Mouse (Mus musculus) CH12.LX (cell line): Measurements from ENCODE around the gene Rsph9. TPM values are rescaled to one million over a fixed set of nuclear protein-coding genes. Genes with fewer than 3 reads are reported as not detected.

ENCODE experiments used
- DNase-seq: peaks from one replicate; pipeline ENCODE4 v3.0.0-alpha.2; 2013; ENCODE audit errors: extremely low read depth
- H3K27ac ChIP-seq: 2 replicates; pipeline ENCODE4 v1.5.1; 2012; ENCODE audit warnings: low read depth, mild to moderate bottlenecking, control low read depth, moderate library complexity; ENCODE audit not compliant: insufficient read depth
- H3K27me3 ChIP-seq: replicated peaks from 2 replicates; pipeline ENCODE3; 2012; ENCODE audit warnings: inconsistent platforms
- H3K36me3 ChIP-seq, 2 experiments: replicated peaks in 1 of 2; 2 replicates each; pipeline versions ENCODE3 to v1.6.1; 2012; ENCODE audit warnings: inconsistent platforms in 1 of 2, low read length in 1 of 2, mild to moderate bottlenecking in 1 of 2, mixed read lengths in 1 of 2, moderate library complexity in 1 of 2; ENCODE audit not compliant: control insufficient read depth in 1 of 2, insufficient read depth in 1 of 2
- H3K4me1 ChIP-seq, 2 experiments: 2 replicates each; pipeline ENCODE4 v1.6.1; 2012; ENCODE audit warnings: inconsistent platforms in 1 of 2, moderate library complexity in 1 of 2; ENCODE audit not compliant: insufficient read depth in 2 of 2, control insufficient read depth in 1 of 2
- H3K4me2 ChIP-seq: 2 replicates; pipeline ENCODE4 v1.6.1; 2012; ENCODE audit warnings: low read depth, mild to moderate bottlenecking, control low read depth; ENCODE audit not compliant: poor library complexity, insufficient read depth, severe bottlenecking
- H3K4me3 ChIP-seq, 3 experiments: fragments of 150-350 bp in 1 of 3; sonication (generic) in 1 of 3; replicated peaks in 1 of 3; 2 replicates each; pipeline versions ENCODE3 to v1.5.1; 2011 to 2012; ENCODE audit warnings: low read depth in 2 of 3, low read length in 2 of 3, mild to moderate bottlenecking in 2 of 3, moderate library complexity in 2 of 3, control low read depth in 1 of 3, improper control_type of control experiment in 1 of 3, inconsistent platforms in 1 of 3, mixed read lengths in 1 of 3; ENCODE audit not compliant: poor library complexity in 1 of 3
- H3K79me2 ChIP-seq: replicated peaks from 2 replicates; pipeline ENCODE4 v1.6.1; 2012; ENCODE audit warnings: mild to moderate bottlenecking, moderate library complexity; ENCODE audit not compliant: control insufficient read depth, poor library complexity, insufficient read depth, severe bottlenecking; ENCODE audit errors: extremely low read depth
- H3K9ac ChIP-seq: 2 replicates; pipeline ENCODE4 v1.6.1; 2012; ENCODE audit warnings: low read depth, mild to moderate bottlenecking, control low read depth, moderate library complexity; ENCODE audit not compliant: insufficient read depth
- H3K9me3 ChIP-seq: replicated peaks from 2 replicates; pipeline ENCODE3; 2012; ENCODE audit warnings: low read length, inconsistent platforms, mixed read lengths
- BHLHE40 ChIP-seq: IDR thresholded peaks from 2 replicates; pipeline ENCODE4 v1.6.1; 2011; ENCODE audit warnings: mild to moderate bottlenecking, low read depth, low read length, improper control_type of control experiment
- CHD1 ChIP-seq: IDR thresholded peaks from 2 replicates; pipeline ENCODE4 v1.6.1; 2012; ENCODE audit warnings: low read depth, low read length, improper control_type of control experiment, inconsistent platforms
- CHD2 ChIP-seq: IDR thresholded peaks from 2 replicates; pipeline ENCODE4 v1.6.1; 2011; ENCODE audit warnings: low read length, improper control_type of control experiment
- CTCF ChIP-seq, 2 experiments: IDR thresholded peaks in 1 of 2; conservative IDR thresholded peaks in 1 of 2; 2 replicates each; pipeline ENCODE4 v1.5.1; 2011 to 2012; ENCODE audit warnings: low read depth in 2 of 2, low read length in 2 of 2, improper control_type of control experiment in 1 of 2, inconsistent platforms in 1 of 2, mild to moderate bottlenecking in 1 of 2, moderate library complexity in 1 of 2
- E2F4 ChIP-seq: IDR thresholded peaks from 2 replicates; pipeline ENCODE4 v1.6.1; 2011; ENCODE audit warnings: low read depth, low read length, improper control_type of control experiment; ENCODE audit not compliant: insufficient replicate concordance
- ELF1 ChIP-seq: IDR thresholded peaks from 2 replicates; pipeline ENCODE4 v1.6.1; 2014; ENCODE audit warnings: low read depth, mild to moderate bottlenecking, inconsistent platforms, low read length, improper control_type of control experiment
- ETS1 ChIP-seq: conservative IDR thresholded peaks from 2 replicates; pipeline ENCODE4 v1.6.1; 2012; ENCODE audit warnings: low read depth, mild to moderate bottlenecking, inconsistent platforms, low read length, improper control_type of control experiment, moderate library complexity
- GABPA ChIP-seq: IDR thresholded peaks from 2 replicates; pipeline ENCODE4 v1.6.1; 2012; ENCODE audit warnings: low read depth, low read length, improper control_type of control experiment, inconsistent platforms; ENCODE audit not compliant: insufficient replicate concordance
- HCFC1 ChIP-seq: IDR thresholded peaks from 2 replicates; pipeline ENCODE4 v1.6.1; 2012; ENCODE audit warnings: low read depth, mild to moderate bottlenecking, inconsistent platforms, low read length, improper control_type of control experiment
- IRF4 ChIP-seq: IDR thresholded peaks from 2 replicates; pipeline ENCODE4 v1.6.1; 2014; ENCODE audit warnings: low read depth, mild to moderate bottlenecking, inconsistent platforms, low read length, improper control_type of control experiment
- JUN ChIP-seq: IDR thresholded peaks from 2 replicates; pipeline ENCODE4 v1.6.1; 2011; ENCODE audit warnings: low read depth, mild to moderate bottlenecking, low read length, improper control_type of control experiment, moderate library complexity; ENCODE audit not compliant: insufficient read depth
- KAT2A ChIP-seq: IDR thresholded peaks from 2 replicates; pipeline ENCODE4 v1.6.1; 2012; ENCODE audit warnings: low read length, improper control_type of control experiment, inconsistent platforms; ENCODE audit not compliant: insufficient replicate concordance
- MAFK ChIP-seq: IDR thresholded peaks from 2 replicates; pipeline ENCODE4 v1.6.1; 2011; ENCODE audit warnings: low read length, improper control_type of control experiment; ENCODE audit not compliant: insufficient replicate concordance
- MAX ChIP-seq: IDR thresholded peaks from 2 replicates; pipeline ENCODE4 v1.6.1; 2011; ENCODE audit warnings: low read length, improper control_type of control experiment
- MAZ ChIP-seq: IDR thresholded peaks from 2 replicates; pipeline ENCODE4 v1.6.1; 2012; ENCODE audit warnings: low read depth, mild to moderate bottlenecking, inconsistent platforms, low read length, improper control_type of control experiment, moderate library complexity
- MEF2A ChIP-seq: IDR thresholded peaks from 2 replicates; pipeline ENCODE4 v1.6.1; 2014; ENCODE audit warnings: low read depth, mild to moderate bottlenecking, inconsistent platforms, low read length, improper control_type of control experiment, borderline replicate concordance
- MXI1 ChIP-seq: IDR thresholded peaks from 2 replicates; pipeline ENCODE4 v1.6.1; 2011; ENCODE audit warnings: mild to moderate bottlenecking, low read depth, low read length, improper control_type of control experiment
- MYC ChIP-seq: IDR thresholded peaks from 2 replicates; pipeline ENCODE4 v1.6.1; 2011; ENCODE audit warnings: low read depth, mild to moderate bottlenecking, improper control_type of control experiment, low read length
- NELFE ChIP-seq: IDR thresholded peaks from 2 replicates; pipeline ENCODE4 v1.6.1; 2011; ENCODE audit warnings: low read depth, low read length, improper control_type of control experiment
- POLR2A ChIP-seq: IDR thresholded peaks from 2 replicates; pipeline ENCODE4 v1.6.1; 2011; ENCODE audit warnings: low read depth, mild to moderate bottlenecking, improper control_type of control experiment, low read length
- RAD21 ChIP-seq: IDR thresholded peaks from 2 replicates; pipeline ENCODE4 v1.6.1; 2011; ENCODE audit warnings: low read depth, mild to moderate bottlenecking, low read length, improper control_type of control experiment, moderate library complexity
- RCOR1 ChIP-seq: conservative IDR thresholded peaks from 2 replicates; pipeline ENCODE4 v1.6.1; 2012; ENCODE audit warnings: low read depth, mild to moderate bottlenecking, inconsistent platforms, low read length, improper control_type of control experiment
- SIN3A ChIP-seq: IDR thresholded peaks from 2 replicates; pipeline ENCODE4 v1.6.1; 2012; ENCODE audit warnings: low read length, improper control_type of control experiment, inconsistent platforms
- SMC3 ChIP-seq: IDR thresholded peaks from 2 replicates; pipeline ENCODE4 v1.6.1; 2011; ENCODE audit warnings: low read depth, low read length, improper control_type of control experiment
- TBP ChIP-seq: conservative IDR thresholded peaks from 2 replicates; pipeline ENCODE4 v1.6.1; 2011; ENCODE audit warnings: low read depth, low read length, improper control_type of control experiment
- TCF12 ChIP-seq: IDR thresholded peaks from 2 replicates; pipeline ENCODE4 v1.6.1; 2014; ENCODE audit warnings: low read depth, mild to moderate bottlenecking, inconsistent platforms, low read length, improper control_type of control experiment
- USF1 ChIP-seq: IDR thresholded peaks from 2 replicates; pipeline ENCODE4 v1.6.1; 2014; ENCODE audit warnings: low read depth, mild to moderate bottlenecking, inconsistent platforms, low read length, improper control_type of control experiment
- USF2 ChIP-seq: conservative IDR thresholded peaks from 2 replicates; pipeline ENCODE4 v1.6.1; 2011; ENCODE audit warnings: low read depth, low read length, improper control_type of control experiment
- ZC3H11A ChIP-seq: IDR thresholded peaks from 2 replicates; pipeline ENCODE4 v1.6.1; 2012; ENCODE audit warnings: low read depth, mild to moderate bottlenecking, inconsistent platforms, low read length, improper control_type of control experiment
- ZKSCAN1 ChIP-seq: IDR thresholded peaks from 2 replicates; pipeline ENCODE4 v1.6.1; 2012; ENCODE audit warnings: low read depth, inconsistent platforms, low read length, improper control_type of control experiment, borderline replicate concordance
- ZMIZ1 ChIP-seq: IDR thresholded peaks from 2 replicates; pipeline ENCODE4 v1.6.1; 2012; ENCODE audit warnings: low read depth, mild to moderate bottlenecking, inconsistent platforms, low read length, improper control_type of control experiment
- dilution Hi-C: fragments of 300-500 bp; cut with MboI; formaldehyde crosslinking; loops from 2 replicates; pipeline ENCODE4 v1.14.3; 2020; ENCODE audit warnings: low sequenced_read_pairs; ENCODE audit not compliant: extremely low pct_unique_long_range_greater_than_20kb, extremely low pct_ligation_motif_present
- in situ Hi-C: fragments of 300-500 bp; cut with MboI; formaldehyde crosslinking; loops from 3 replicates; pipeline ENCODE4 v1.14.3; 2019; ENCODE audit warnings: low sequenced_read_pairs, low pct_ligation_motif_present, low pct_unique_long_range_greater_than_20kb, mixed read lengths
- polyA plus RNA-seq: library from polyadenylated mRNA; unstranded; fragments of >175 nt; gene quantifications from 2 replicates; pipeline ENCODE4 v1.2.1, GENCODE M21; 2012; ENCODE audit warnings: low read depth; ENCODE audit not compliant: insufficient read length
- total RNA-seq, 2 experiments: library from RNA; depleted of rRNA; stranded (reverse); fragments of 300-350 nt in 1 of 2; fragments of >200 nt in 1 of 2; gene quantifications; 2 replicates each; pipeline ENCODE4 v1.2.3; 2012 to 2014

The Rsph9 gene
- 0.25 and 1.1 TPM in 2 replicates for total RNA-seq (2012; rRNA removed)
- total RNA-seq (2014; rRNA removed): not detected in 2 replicates
- polyA plus RNA-seq: 0.61 TPM in 1 of 2 replicates, not detected in the other

- peaks cover 22 to 42% of the 10 kb centered on the region in 2 experiments for H3K36me3 ChIP-seq
- no peak for DNase-seq
- no peaks in the 10 kb centered on the region for H3K9me3 ChIP-seq
- dilution Hi-C loops: no loop called here
- H3K4me1 ChIP-seq: no peaks in the 10 kb centered on the region
- H3K27me3 ChIP-seq: no peaks in the 10 kb centered on the region
- TF ChIP-seq MAX: no peak
- peak; percentile 91 for TF ChIP-seq MAZ
- no peak for TF ChIP-seq ZMIZ1
- TF ChIP-seq NELFE: peak; percentile 55
- TF ChIP-seq BHLHE40: no peak
- TF ChIP-seq USF1: no peak
- TF ChIP-seq GABPA: no peak
- TF ChIP-seq ZKSCAN1: no peak
- TF ChIP-seq IRF4: no peak
- no peak for TF ChIP-seq SMC3
- no peak for TF ChIP-seq ETS1
- peak; percentile 65 for TF ChIP-seq POLR2A
- TF ChIP-seq MYC: no peak
- 0 out of 2 replicates have a peak, but pooled peaks have one; percentile 46 for TF ChIP-seq MXI1
- TF ChIP-seq SIN3A: peak; percentile 49
- no peak for TF ChIP-seq E2F4
- TF ChIP-seq TCF12: 0 out of 2 replicates have a peak, but pooled peaks have one; percentile 23
- TF ChIP-seq ZC3H11A: no peak
- no peak for TF ChIP-seq MAFK
- peak; percentile 59; the same call in 1 of the 2 replicates for TF ChIP-seq ELF1
- TF ChIP-seq HCFC1: peak; percentile 25; the same call in 1 of the 2 replicates
- TF ChIP-seq JUN: no peak
- TF ChIP-seq CHD1: no peak
- peak; percentile 13; the same call in 1 of the 2 replicates for TF ChIP-seq MEF2A
- TF ChIP-seq KAT2A: no peak
- no peak for TF ChIP-seq CHD2
- no peak for TF ChIP-seq RAD21
- TF ChIP-seq CTCF (conservative IDR thresholded peaks at IDR 0.05 in 1 of 2, IDR thresholded peaks at IDR 0.05 in 1 of 2; ENCODE audit: low read depth in 2 of 2, low read length in 2 of 2): no peak
- no peak for TF ChIP-seq TBP
- no peak for TF ChIP-seq USF2
- TF ChIP-seq RCOR1: no peak
- H3K79me2 ChIP-seq: no peaks in the 10 kb centered on the region
- in situ Hi-C loops: no loop called here
- peak within 1 kb of the TSS in 2 of 3 experiments; percentile 35 to 48 for H3K4me3 ChIP-seq
- H3K9ac ChIP-seq: peak within 1 kb of the TSS; percentile 30
- H3K27ac ChIP-seq: no peak within 1 kb of the TSS
- peak within 1 kb of the TSS; percentile 49; the same call in 1 of the 2 replicates for H3K4me2 ChIP-seq
These were observed at the start of gene Rsph9 for GRCm38 (mm10) chr17:46143578-46144423. Gene Rsph9 (minus strand): TSS chr17:46144216.
